Mouse (Mus musculus) megakaryocyte-erythroid progenitor cell, adult 5-6 weeks (primary cell): Measurements from ENCODE around the gene Slc35f1. TPM values are rescaled to one million over a fixed set of nuclear protein-coding genes. Genes with fewer than 3 reads are reported as not detected.
"Not testable (repeated sequence)": the region's sequence is repeated elsewhere in the genome, so short reads cannot be mapped to it uniquely, and the experiment has no call there.

ENCODE experiments used
- ATAC-seq: replicated peaks from 2 replicates; pipeline ENCODE4 v1.8.0; 2016; ENCODE audit warnings: mild to moderate bottlenecking, inconsistent platforms; ENCODE audit not compliant: severe bottlenecking, poor library complexity, low FRiP score, low TSS enrichment
- total RNA-seq, 2 experiments: library from RNA; stranded (forward) in 1 of 2; stranded (reverse) in 1 of 2; fragments of 200-1000, 215-1000 nt in 1 of 2; fragments of >200 nt in 1 of 2; fragmentation: Nextera tagmentation in 1 of 2; gene quantifications; 2 replicates each; pipeline ENCODE4 v1.2.3; 2014 to 2017

Slc35f1 gene
- total RNA-seq, 2 experiments from 2014 or later = not detected

DNA sequence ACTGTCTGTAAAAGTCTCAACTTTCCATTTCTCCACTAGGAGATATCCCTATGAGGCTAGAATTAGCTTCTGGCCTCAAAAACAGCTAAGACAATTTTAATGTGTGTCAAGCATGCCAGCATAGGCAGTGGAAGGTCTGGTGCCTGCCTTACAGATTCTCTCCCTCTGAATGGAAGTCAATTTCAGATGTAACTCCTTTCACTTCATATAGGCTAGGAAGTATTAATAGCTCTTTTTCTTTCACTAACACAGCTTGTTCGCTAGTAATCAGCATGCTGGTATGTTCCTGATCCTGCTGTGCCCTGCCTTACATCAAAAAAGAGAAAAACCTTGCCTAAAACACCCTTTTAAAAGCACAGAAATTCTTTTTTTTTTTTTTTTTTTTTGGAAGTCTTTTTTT, 70.2 kb downstream of the Slc35f1 start:
- ATAC-seq = no peak

DNA sequence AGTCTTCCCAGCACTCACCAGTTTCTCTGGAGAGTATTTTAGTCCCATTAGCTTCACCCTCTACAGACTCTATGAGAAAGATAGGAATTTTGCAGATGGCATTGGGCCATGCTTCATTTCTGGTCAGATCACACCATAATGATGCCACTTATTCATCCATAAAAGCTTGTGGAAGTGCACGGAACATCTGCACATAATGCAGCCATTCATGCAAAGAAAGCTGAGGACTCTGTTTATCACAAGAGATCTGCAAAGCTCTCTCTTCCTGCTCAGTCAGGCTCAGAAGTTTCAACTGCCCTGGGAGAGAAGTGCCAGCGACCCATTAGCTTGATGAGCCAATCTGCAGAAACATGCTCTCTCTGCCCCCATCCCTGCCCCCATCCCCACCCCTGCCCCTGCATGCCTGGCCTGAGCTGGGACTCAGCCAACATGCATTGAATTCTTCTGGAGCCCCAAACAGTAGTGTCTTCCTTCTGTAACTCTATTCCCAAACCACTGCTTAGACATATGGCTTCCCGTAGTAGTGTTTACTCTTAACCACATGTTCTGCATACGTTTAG, 89.7 kb downstream of the Slc35f1 start:
- no peak for ATAC-seq

DNA sequence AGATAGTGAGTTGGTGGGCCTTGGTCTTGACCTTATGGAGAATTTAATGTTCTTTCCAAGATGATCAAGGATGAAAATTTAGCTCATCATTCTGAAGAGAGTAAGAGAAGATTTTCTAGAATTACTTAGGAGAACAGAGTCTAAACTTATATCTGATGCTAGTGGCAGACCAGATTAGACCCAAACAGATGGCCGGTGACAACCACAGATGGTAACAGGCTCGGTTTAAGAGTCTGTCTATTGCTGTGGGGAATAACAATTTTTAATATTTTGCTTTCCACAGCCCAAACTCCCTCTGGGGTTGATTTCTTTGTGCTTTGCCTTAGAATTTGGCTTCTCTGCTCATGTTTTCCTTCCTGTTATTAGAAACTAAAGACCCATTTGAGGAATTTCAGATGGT, 96.7 kb downstream of the Slc35f1 start:
- ATAC-seq = no peak

DNA sequence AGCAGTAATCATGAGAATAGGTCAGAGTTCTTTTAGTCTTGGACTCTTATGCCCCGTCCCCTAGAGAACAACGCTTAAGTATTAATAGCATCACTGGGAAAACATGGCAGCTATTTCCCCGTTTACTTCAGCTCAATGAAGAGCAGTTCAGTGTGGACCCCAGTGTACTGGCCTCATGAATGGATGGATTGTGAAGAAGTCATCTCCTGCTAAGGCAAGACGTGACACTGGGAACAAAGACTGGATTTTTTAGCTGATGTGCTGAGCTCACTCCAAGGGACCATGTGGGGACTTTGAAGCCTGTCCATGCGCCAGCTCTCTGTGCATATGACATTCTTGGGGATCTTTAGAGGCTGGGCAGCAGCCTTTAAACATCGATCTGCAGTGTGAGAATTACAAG, 101.2 kb downstream of the Slc35f1 start:
- ATAC-seq = no peak

DNA sequence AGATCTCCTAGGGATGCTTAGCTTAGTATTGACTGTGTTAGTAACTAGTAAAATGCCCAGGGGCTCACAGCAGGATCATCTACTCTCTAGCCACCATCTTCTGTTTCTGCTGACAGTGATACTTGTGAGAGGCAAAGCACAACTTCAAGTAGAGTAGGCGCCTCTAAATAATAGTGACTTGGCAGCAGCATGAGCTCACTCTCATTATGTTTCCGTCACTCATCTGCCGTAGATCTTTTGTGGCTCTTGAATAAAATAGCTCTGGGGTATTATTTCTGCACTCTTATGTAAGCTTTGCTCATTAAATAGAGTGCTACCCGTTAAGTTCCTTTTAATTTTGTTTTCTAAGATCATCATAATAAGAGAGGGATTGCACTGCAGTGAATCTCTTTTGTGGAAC, 107.1 kb downstream of the Slc35f1 start:
- no peak for ATAC-seq

DNA sequence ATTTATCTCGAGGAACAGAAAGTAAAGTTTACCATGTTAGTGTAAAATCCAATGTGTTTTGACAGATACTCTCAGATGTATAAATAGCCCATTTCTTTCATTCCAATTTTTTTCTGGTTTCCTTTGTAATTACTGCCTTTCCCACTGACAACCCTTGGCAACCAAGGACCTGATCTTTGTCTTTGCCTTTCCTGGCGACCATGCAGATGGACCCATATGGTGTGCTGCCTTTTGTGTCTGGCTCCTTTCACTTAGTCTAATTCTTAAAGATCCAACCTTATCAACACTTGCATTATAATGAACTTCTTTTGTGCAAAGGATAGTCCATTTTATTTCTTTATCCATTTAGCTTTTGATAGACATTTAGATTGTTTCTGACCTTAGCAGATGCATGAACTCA, 117.5 kb downstream of the Slc35f1 start:
- no peak for ATAC-seq

DNA sequence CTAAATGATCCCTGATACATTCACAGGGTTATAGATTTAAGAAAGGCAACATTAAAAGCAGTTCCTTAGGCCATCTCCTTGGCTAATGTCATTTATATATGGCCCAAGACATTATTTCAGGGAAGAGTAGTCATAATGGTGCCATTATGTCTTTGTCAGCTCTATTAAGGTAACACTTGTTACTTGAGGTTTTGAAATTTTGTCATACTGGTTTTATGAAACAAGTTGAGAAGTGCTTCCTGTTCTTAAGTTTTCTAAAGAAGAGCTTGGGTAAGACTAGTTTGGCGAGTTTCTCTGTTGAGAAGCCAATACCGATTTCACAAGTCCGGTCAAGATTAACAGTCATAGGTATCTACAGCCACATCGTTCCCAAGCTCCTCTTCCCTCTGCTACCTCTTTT, 122.5 kb downstream of the Slc35f1 start:
- ATAC-seq = no peak

DNA sequence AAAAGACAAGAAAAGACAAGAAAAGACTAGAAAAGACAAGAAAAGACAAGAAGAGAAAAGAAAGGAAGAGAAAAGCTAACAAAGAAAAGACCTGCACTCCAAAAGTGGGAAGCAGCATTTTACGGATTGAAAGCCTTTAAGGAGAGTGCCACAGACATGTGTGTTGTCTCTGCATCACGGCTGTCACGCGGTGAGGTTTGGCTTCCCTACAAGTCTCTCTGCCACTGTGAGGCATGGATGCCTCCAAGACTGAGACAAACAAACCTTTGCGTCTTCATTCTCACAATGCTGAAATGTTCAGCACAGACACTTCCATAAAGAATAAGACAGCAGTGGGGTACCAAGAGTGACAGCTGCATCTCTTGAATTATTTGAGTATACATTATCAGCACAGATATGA, 124.0 kb downstream of the Slc35f1 start:
- no peak for ATAC-seq

DNA sequence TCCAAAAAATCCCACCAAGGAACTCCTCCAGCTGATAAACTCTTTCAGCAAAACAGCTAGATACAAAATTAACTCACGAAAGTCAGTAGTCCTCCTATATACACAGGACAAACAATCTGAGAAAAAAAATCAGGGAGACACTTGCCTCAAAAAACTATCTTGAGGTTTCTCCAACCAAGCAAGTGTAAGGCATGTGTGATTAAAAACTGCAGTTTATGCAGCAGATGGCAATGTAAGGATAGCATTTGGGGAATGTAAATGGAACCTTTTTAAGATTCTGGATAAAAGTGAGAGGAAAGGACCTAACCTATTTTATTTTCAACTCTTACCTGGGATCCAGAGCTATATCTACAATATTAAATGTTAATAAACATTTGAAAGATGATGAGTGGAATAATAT, 129.3 kb downstream of the Slc35f1 start:
- no peak for ATAC-seq

DNA sequence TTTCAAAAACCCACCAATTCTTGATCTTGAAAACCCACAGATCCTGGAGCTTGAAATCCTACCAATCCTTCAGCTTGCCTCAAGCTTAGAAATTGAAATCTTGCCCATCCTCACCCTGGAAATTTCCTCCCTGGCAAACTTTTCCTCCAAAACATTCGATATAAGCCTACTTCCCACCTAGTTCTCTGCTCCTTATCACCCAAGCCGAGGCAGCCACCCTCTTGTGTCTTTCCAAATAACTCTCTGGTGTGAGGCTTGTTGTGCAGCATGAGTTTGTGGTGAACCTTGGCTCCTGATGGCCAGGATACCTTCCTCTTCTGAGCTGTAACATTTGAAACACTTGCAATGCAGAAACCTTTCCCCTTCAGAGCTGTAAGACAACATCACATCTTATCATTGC, 132.6 kb downstream of the Slc35f1 start:
- ATAC-seq = no peak

DNA sequence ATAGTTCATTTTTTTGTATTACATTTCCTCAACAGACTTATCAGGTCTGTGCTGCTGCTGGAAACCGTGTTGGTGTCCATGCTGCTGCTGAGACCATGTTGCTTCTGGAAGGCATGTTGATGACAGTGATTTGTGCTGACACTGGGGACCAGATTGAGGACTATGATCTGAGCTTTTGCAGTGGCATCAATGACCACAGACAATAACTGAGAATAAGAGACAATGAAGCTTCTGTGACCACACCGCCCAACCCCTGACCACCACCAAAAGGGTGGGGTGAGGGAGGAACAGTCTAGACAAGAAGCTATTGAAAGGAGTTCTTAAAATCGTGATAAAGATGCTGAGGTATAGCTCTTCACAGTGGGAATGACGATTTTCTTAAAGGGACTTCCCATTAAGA, 135.4 kb downstream of the Slc35f1 start:
- ATAC-seq = no peak

DNA sequence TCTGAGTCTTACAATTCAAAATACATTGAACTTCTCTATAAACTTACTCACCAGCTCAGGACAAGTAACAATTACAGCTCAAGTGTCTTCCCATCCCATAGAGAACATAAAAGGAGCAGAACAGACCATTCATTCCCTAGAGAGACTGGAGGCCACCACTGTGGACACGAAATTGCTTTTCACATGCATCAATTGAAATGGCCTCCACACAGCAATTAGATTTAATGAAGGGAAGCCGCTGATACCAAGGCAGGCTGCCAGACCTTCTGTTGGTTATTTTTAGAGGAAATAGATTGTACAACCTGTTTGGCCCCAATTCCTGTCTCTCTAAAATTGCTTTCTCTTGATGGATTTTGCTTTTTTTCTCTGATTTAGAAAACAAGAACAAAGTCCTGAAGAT, 150.5 kb downstream of the Slc35f1 start:
- no peak for ATAC-seq

DNA sequence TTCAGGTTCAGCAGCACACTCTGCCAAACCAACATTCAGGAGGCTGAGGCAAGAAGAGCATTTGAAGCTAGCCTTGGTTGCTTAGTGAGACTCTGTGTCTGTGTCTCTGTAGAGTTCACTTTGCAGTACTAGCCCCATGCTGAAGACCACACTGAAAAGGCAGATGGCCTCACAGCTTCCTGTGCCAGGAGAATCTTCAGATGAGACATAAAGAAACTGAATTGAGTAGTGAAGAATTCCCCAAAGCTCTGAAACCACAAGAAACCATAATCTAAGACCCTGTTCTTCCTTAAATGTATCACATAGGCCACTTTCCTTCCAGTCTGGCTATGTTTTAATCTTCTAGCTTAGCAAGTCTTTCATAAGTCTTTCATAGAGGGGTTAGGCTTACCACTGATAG, 161.7 kb downstream of the Slc35f1 start:
- ATAC-seq = no peak

DNA sequence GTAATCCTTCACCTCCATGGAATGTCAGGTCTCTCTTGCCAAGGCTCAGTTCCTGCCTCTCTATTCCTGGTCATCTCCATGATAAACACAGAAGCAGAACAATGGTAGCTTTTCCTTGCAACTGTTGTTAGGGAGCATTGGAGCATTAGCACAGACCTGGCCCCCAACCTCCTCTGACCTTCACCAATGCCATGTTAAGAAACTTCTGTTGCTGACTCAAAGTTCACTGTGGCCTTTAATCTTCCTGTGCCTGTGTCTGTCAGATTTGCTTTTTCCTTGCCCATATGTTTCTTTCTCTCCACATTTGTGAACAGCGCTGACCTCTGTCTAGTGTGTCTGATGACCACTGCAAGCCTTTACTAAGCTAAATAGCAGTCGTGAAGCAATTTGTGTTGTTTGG, 170.5 kb downstream of the Slc35f1 start:
- ATAC-seq = no peak

DNA sequence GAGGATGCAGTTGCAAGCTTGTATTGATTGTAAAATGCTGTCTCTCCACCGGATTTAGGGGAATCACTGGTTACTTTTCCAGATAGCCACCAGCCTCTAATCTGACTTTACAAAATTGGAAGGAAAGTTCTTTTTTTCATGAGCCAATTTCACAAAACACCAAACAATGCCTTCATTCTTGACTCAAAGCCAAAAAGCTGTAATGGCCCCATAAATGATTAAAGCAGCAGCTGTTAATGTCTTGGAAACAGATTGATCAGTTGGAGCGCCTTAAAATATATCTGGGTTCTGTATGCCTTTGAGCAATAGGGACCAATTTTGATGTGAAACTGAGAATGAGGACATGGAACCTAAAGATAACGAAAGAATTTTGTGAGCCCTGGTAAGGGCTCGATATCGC, 174.6 kb downstream of the Slc35f1 start:
- no peak for ATAC-seq

DNA sequence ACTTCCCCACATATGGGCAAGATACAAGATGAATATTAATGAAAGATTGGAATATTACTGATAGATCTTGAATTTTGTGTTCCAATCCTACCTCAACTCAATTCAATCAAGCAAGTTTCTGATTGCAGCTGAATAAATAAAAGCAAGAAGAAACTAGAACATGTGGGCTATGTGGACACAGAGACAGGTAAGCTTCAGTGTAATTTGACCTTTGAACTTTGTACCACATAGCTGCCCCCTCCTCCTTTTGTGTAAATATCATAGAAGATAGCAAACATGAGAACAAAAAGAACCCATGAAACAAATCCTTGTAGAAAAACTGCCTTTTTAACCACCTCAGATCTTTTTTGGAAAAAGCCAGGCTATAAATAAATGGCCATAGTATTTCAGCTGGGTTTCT, 180.8 kb downstream of the Slc35f1 start:
- ATAC-seq = no peak

DNA sequence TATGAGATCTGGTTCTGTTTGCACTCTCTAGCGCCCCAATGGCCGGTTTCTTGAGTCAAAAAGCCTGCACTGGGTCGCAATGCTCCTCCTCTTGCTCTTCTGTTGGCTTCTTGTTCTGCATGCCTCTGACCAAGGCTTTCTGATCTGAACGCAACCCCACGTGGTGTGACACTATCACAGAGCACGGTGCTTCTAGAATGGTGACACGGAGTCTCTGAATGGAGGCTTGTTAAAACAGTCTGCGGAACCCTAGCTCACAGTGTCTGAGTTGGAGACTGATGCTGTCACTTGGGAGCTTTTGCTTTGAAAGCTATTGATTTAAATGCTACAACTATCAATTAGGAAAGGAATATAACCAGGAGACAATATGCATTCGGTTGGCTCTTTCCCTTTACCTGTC, 183.8 kb downstream of the Slc35f1 start:
- ATAC-seq = no peak

DNA sequence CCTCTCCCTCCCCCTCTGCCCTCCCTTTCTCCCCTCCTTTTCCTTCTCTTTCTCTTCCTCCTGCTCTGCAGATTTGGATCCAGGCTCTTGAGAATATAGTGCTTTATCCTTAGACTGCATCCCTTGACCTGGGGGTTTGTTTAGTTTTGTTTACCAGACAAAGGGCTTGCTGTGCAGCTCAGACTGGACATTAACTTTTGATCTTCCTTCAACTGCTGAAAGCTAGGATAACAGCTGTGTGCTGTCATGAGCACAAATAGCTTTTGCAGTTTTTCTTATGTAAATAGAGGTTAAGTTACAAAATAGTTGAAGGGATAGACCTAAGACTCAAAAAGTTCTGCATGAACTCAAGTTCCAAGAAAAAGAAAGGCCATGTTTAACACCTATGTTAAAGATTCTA, 184.4 kb downstream of the Slc35f1 start:
- no peak for ATAC-seq

DNA sequence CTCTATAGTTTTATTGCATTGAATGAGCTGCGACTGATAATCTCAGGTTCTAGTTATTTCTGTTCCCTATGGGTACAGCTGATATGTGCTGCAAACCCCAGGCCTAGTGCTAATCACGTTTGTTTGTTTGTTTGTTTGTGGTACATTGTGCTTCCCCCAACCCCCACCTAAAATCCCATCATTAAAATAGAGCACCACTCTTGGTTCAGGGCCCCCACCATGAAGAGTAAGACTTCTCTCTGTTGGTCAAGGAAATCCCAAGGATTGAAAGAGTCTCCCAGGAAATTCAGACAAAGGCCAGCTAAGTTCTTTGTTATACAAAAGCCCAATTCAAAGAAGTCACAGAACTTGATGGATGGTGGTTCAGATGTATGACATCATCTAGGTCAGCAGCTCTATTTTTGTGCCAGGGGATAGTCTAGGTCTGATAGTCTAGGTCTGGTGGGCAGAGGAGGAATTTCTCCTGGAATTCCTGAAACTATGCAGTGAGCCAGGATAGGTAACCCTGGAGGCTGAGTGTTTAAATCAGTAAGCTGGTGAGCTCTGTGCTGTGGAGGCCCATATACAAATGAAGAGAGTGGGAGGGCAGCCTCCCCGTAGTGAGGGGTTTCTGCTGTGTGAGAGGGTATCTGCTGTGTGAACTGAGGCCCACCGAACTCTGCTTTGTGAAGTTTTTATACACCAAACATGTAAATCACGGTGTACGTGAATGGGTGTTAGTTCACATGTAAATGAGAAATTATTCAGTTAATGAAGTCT, 187.1 kb downstream of the Slc35f1 start:
- ATAC-seq = no peak

DNA sequence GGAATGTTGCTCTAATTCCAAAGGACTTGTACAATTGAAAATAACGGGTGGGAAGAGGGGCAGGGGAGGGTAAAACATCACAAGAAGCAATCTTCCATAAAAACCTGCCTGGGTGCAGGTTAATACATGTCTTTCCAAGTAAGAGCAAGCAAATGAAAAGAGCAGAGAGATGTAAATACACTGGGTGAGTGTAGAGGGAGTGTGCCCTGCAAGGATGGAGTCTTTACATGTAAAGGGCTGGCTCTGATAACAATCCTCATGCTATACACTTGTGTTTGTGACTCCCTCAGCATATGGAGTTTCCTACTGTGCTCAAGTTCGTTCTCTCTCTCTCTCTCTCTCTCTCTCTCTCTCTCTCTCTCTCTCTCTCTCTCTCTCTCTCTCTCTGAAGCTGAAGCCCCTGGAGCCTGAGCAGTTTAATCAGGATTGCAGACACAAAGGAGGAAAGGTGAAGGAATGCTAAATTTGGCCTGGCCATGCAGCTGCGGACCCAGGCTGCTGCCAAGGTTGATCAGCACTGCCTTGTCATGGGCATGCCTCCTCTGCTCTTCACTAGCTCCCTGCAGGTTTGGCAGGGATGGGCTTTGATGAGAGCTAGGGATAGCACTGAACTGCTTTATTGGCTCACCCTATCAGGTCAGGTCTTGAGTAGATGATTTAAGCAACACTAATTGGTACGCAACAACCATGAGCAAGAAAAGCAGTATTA, 187.9 kb downstream of the Slc35f1 start:
- no peak for ATAC-seq

DNA sequence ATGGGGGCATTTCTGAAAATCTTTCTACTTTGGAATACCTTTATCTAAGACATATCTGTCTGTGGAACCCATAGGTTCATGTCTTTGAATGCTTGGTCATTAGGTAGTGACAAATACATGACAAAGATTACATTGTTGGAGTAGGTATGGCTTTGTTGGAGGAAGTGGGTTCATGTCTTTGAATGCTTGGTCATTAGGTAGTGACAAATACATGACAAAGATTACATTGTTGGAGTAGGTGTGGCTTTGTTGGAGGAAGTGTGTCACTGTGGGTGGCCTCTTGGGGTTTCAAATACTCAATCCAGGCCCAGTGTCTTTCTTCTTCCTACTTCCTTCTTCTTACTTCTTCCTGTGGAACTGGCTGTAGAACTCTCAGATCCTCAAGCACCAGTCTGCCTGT, 206.4 kb downstream of the Slc35f1 start:
- ATAC-seq = not testable (repeated sequence)
